Mouse (Mus musculus) gastrocnemius, adult 18-20 months (tissue): ENCODE data around the gene AI481877. TPM values are rescaled to one million over a fixed set of nuclear protein-coding genes. Genes with fewer than 3 reads are reported as not detected.

Experiments used
- total RNA-seq, 2 experiments: library from RNA; stranded (reverse); gene quantifications; 2 replicates each; pipeline ENCODE4 v1.2.3; 2021

AI481877 gene
- total RNA-seq, 2 experiments from 2014 or later, result not detected

Other genes starting within 250 kb of the AI481877 start
- 100 to 1,000 TPM; 263 to 302 TPM for gene Ecpas, start 226.2 kb downstream of the AI481877 start, total RNA-seq
- not detected for gene Zkscan16, start 195.4 kb downstream of the AI481877 start, total RNA-seq
- under 1 TPM; 0.80 to 0.90 TPM for gene Ptgr1, start 151.9 kb downstream of the AI481877 start, total RNA-seq
- 10 to 100 TPM in 1 of 2 experiments, 1 to 10 TPM in 1; 9.3 to 12.1 TPM for gene Dnajc25, start 143.9 kb downstream of the AI481877 start, total RNA-seq
- gene Gm20503, start 135.8 kb downstream of the AI481877 start, total RNA-seq, result not detected
- gene Gng10, start 103.9 kb downstream of the AI481877 start, total RNA-seq, result 1 to 10 TPM; 5.0 to 6.0 TPM
- gene Ugcg, start 50.3 kb upstream of the AI481877 start, total RNA-seq, result 1 to 10 TPM; 5.5 to 6.2 TPM